Mouse (Mus musculus): ENCODE data around the gene Gap43. TPM values are rescaled to one million over a fixed set of nuclear protein-coding genes. Genes with fewer than 3 reads are reported as not detected.
"Not testable (repeated sequence)": the region's sequence is repeated elsewhere in the genome, so short reads cannot be mapped to it uniquely, and the experiment has no call there.

The Gap43 gene
- 10 to 100 TPM; 17.3 to 42.6 TPM for total RNA-seq (2021)
- long read RNA-seq, experiment 1, transcript Gap43-201 (3 exons, 1,420 nt): major isoform, 29 of 32 reads
- long read RNA-seq, experiment 1, partial matches to known transcripts: 1 of 32 reads
- long read RNA-seq, experiment 1, other reads (novel, unspliced or antisense): 2 of 32 reads
- long read RNA-seq, experiment 2, transcript Gap43-201 (3 exons, 1,420 nt): major isoform, 35 of 36 reads
- long read RNA-seq, experiment 2, partial matches to known transcripts: 1 of 36 reads
- long read RNA-seq, experiment 2, other reads (novel, unspliced or antisense): 0 of 36 reads

DNA sequence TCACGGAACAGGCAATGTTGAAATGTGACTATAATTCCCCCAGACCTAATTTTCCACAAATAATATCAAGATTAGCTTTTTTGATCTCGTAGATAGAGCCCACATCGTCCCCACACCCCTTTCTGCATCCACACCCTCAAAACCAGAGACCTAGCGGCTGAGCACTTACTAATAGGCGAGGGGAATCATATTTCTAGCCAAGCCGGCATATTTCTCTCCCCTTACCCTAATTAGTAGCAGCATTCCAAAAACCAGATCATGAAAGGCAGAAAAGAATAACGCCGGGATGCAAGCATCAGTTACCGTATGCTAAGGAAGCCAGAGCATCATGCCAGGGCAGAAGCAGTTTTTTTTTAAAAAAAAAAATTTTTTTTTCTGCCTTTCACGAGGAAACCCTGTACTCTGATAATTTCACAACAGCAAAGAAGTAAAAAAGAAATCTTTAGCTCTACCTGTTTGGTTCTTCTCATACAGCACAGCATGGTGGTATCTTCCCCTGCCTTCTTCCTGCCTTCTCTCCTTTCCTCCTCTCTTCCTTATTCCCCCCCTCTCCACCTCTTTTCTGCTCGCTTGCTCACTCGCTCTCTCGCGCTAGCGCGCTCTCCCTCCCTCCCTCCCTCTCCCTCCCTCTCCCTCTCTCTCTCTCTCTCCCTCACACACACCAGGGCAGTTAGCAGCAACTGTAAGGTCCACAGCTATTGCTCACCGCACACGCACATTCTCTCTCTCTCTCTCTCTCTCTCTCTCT, at the start of gene Gap43:
Gap43 (minus strand) TSS at position 631 of the 748 bp plus-strand sequence.
- no peak for DNase-seq

DNA sequence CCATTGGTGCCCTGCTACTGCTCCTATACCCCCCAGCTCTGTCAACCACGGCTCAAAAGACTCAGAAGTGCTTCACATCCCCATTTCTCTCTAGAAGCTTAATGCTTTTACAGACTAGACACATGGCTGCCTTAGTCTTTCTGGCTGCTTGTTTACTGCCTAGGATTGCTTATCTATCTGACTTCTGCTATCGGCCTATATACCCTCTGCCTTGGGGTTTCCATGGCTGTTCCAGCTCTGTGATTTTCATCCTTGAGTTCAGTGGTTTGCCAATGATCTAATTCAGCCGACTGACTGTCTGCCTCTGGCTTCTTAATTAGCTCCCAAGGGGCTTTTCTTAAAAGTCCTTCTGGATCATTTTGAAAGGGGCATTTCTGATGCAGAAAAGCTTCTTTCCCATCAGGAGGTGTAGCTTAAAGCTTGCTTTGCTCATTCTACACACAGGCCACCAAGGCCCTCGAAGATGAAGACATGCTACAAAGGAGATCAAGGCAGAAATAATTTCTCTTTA, 40.9 kb upstream of the Gap43 start:
- no peak for DNase-seq

DNA sequence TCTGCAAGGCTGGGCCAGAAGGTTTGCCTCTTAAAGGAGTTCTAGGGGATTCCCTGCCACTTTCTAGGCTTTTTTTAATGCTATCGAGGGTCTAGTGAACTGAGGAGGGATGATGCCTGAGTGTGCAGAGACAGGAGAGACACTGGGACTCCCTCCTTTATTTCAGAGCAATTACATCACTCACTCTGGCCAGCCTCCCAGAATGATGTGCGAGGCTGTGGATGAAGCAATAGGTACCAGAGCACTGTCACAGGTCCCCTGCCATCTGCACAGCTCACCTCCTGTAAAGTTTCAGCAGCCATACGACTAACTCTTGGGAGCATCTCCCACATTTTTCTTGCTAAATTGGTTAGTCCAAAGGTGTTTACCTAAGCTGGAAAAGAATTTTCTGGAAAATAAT, 40.2 kb upstream of the Gap43 start:
- peak; percentile 5 for DNase-seq

DNA sequence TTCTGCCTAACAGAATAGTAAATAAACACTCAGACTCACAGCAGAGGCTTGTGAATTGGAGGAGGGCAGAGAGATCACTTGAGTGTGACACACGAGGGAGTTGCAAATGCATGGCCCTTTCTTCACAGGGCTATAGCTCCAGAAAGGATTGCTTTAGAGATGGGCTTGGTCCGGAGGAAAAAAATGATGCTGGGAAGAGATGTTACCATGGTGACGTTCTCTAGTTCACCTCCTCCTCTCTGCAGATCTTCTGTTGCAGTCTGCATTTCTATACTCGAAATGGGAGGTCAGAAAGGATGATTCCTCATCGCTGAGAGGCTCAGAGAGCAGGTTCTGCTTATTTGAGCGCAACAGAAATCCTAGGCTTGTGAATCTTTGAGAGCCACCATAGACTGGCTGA, 29.7 kb upstream of the Gap43 start:
- no peak for DNase-seq

DNA sequence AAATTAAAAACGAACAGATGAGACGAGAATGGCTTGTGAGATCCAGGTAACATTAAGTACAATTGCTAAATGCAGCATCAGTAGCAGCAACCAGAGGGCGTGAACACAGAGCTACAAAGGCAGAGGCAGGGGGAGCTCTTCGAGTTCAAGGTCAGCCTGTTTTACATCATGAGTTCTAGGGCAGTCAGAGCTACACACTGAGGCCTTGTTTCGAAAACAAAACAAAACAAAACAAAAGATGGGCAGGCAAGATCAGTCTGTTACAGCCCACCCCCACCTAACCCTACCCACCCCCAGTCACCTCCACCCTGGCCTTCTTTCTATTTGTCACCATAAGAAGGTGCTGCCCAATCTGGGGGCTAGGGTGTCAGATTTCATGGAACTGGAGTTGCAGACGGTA, 28.9 kb upstream of the Gap43 start:
- DNase-seq: no peak

DNA sequence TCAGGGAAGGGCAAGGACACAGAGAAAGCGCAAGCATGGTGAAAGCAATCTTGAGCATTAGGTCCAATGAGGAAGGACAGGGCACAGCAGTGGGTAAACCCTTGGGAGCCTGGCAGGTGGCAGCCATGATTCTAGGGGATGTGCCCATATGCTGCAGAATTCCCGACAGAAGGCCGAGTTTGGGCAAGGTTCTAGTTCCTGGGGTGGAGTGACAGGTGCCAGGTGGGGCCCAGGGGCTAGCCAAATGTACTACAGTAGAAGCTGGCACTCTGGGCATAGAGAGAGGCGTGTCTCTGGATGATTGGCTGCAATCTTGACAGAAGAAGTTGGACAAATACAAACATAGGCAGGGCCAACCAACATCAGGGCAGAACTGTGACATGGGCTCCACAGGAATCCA, 19.6 kb upstream of the Gap43 start:
- DNase-seq: no peak

DNA sequence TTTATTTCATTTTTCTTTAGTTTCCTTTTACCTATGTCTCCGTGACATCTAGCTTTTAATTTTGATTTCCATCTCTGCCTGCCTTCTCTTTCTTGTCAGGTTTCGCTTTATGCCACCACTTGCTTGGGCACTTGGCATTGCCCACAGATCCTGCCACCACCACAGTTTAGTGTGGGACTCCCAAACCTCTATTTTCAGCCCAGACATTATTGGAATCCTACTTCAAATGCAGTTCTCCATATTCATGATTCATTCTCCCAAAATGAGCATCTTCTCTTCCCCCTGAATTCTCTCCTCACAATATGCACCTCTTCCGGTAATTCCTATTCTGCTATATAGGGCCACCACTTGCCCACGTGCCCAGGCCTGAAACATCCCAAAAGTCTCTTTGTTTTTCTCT, 17.6 kb upstream of the Gap43 start:
- no peak for DNase-seq

DNA sequence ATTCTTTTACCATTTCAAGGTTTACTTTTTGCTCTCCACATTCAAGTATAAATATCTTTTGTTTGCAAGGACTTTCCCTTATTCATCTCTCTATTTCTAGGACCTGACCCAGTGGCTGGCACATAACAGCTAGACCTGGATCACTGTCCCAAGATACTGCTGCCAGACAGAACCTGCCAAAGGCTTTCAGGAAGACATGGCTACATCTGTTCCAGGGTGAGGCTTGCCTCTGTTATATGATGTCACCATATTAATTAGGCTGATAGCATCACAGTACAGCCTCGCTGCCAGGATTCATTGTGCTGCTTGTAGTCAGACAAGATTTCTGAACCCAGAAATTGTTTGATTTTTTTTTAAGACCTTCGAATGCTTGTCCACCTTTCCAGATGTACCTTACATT, 9.6 kb upstream of the Gap43 start:
- DNase-seq: peak; percentile 6

DNA sequence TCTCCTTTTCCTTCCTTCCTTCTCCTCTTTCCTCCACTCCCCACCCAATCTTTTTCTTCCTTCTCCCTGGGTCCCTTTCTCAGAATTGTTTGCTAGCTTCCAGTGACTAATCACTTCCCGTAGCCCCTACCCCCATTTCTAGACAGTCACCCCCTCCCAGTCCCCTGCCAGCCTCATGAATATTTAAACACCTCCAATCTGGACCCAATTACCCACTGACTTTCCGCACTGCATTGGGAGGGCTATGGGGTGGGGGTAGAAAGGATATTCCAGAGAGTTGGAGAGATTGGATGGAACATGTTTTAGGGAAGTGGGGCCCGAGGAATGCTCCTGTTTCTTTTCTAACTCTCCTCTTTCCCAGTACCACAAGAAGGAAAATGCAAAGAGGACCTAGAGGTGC, 414 bp upstream of the Gap43 start:
- not testable (repeated sequence) for DNase-seq

DNA sequence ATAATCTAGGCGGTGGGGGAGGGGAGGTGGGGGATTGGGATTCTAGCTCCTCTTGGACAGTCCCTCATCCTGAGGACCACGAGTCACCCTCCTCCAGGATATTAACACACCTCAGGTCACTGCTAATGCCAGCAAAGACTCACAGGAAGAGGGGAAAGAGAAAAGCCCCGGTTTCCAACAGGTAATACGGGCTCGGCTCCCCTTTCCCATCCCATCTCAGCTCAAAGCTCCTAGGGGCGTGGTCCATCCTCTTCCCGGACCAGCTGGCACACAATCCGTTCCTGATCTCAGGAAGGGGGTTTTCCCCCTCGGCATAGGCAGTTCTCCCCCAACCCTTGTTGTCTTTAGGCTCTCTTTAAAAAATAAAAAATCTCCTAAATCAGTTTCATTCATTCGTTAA, 939 bp downstream of the Gap43 start:
- no peak for DNase-seq

DNA sequence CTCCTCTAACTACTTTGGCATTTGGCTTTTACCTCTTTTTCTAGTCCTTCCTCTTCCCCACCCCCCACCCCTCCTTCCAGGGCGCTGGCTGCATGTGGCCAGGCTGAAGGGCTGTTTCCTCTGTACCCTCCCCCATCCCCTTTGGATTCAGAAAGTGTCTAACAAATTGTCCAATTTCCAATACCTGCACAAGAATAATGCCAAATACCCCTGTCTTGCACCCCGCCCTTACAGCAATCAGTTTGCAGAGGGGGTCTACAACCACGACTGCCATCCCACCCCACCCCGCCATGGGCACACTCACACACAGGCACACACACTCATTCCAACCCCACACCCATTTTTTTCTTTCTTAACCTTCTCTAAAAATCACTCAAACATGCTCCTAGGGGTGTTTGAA, 1.5 kb downstream of the Gap43 start:
- DNase-seq: no peak

DNA sequence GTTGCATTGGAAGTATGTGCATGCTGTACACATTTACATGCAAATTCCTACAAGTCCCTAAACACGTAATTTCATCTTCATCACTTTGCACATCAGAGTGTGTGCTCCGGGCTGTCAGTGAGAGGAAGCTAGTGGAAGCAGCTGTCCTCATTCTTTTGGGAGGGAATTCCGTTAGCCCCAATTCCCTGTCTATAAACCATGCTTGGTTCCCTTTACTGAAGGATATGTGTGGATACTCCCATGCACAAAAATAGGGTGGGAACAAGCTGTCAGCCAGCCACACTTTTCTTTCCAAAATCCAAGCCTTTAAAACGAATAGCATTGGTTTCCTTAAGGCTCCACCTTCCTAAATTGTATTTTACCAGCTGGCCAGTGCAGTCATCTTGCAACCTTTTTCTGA, 2.1 kb downstream of the Gap43 start:
- no peak for DNase-seq

DNA sequence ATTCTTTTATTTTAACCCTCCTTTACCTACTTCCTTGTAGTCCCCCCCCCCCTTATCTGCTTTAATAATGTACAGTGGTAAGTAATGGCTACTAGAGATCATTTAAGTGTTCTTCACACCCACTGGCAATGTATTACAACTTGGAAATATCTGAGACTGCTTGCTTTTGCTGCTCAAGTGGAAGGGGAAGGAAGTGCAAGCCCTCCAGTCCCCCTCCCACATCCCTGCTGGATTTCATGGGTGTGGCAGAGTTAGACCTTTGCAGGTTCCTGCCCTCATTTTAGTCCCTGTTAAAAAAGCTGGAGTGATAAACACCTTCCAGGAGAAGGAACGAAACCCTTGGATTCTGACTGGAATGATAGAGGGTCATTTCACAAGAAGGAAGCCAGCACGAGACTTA, 2.8 kb downstream of the Gap43 start:
- no peak for DNase-seq

DNA sequence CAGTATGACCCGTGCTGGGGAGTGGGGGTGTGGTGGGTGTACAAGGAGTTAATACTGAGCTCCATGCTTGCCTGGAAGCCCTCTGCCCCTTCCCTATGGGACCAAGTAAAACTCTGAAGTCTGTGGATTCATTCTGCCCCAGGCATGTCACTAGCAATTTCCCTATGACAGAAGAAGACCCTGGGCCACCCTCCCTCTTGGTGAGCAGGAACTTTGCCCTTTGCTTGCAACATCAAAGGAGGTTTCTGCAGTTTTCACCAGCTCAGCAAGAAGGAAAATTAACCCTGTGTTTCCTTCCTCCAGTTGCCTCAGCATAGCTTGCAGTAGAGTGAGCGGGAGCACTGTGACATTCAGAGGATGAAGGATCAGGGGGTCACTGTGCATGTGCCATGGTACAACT, 3.8 kb downstream of the Gap43 start:
- no peak for DNase-seq

DNA sequence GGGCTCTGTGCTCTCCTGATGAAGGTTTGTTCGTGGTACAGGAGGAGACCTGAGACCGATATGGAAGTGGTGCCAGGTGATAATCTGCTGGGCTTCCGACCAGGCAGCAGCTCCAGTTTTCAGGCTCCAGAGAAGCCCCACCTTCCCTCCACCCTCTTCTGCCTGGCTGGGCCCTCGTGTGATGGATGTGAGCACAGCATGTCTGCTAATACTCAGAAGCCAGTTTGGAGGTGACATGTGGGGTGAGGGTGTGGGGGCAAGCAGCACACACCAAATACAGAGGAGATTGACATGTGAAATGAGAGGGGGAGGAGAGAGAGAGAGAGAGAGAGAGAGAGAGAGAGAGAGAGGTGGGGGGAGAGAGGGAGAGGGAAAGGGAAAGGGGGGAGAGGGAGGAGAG, 8.1 kb downstream of the Gap43 start:
- no peak for DNase-seq

DNA sequence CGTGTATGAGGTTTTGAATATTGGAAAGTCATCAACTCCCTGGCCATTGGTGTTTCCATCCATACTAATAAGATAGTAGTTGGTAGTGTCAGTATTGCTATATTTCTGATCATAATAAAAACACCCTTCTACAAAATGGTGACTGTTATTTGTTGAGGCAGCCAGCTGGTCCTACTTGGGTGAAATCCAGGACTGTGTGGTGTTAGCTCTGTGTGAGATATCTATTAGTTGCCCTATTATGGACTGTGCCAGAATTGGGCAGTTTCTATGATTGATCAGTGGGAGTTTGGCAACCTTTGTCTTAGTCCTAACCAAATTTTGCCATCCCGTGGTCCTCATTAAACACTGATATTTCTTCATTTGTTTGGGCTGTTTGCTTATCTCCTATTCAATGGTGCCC, 14.3 kb downstream of the Gap43 start:
- no peak for DNase-seq

DNA sequence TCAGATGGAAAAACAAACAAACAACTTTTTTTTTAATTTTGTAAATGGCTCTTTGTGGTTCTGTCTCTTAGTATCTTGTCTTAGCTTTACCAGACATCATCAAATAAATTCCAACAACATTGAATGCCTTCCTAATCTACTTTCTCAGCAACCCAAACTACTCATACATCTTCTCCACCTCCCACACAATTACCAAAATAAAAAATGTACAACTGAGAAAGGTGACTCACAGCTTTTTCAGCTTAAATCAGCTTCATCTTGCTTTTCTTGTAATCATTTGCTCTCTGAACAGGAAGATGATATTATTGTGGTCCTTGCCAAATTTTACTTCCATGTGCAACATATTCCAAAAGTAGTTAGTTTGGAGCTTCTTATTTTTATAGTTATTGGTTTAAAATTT, 14.9 kb downstream of the Gap43 start:
- no peak for DNase-seq

DNA sequence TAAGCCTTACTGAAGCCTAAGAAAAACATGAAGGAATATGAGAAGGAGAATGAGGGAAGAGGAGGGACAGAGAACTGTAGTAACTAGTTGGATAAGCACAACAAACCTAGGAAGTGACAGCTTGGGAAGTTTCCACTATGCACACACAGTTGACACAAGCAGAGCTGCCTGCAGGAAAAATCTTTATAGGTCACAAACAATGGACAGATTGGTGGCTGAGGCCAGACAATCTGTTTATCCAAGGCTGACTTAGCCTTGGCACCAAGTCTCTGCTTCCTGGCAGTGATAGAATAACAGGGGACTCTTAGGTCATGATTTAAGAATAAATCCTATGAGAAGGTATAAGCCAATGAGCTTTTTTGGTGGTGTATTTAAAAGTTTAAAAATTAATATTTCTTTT, 20.6 kb downstream of the Gap43 start:
- peak; percentile 45 for DNase-seq

DNA sequence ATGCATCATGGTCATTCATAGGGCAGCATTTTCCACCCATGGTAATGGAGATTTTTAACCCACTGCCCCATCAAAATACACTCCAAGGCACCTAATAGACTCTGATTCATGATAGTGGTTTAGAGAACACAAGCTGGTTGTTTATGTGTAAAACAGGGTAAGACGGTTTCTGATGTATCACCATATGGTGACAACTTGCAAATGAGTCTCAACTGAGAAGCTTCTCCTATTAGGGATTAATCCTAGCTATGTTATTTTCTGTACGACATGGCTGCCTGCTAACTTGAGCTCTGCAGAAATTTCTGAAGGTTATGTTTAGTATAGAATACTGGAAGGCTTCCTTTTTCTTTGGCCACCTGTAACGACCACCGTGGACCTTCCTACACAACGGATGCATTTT, 21.1 kb downstream of the Gap43 start:
- DNase-seq: no peak

DNA sequence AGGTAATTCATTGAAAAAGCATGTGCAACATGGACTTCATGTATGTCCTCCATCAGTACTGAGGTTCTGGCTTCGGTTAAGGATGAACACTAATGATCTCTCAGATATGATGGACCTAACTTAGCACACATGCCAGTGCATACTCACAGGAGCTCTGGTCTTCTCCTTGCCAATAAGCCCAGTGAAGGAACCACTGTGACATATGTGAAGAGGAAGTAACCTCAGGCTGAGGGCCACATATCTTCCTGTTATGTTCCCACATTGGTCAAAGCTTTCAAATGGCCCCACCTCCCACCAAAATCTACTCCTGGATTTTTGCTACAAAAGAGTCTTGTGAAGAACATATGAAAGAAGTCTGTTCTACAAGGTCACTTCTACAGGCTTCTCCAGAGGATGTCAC, 28.3 kb downstream of the Gap43 start:
- DNase-seq: no peak

DNA sequence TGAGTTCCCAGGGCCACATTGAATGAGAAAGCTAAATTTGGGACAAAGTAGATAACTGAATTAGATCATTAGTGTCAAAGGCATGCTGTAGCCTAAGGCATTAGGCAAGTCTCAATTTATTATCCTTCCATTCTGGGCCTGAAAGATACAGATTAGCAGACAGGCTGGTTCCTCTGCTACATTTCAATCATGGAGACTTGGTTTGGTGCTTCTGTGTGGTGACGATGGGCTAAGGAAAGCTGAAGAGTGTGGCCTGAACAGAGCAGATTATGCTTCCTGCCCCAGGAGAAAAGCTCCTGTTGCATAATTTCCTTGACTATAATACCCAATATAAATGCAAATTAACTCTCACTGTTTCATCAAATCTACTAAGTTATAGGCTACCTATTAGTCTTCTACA, 31.7 kb downstream of the Gap43 start:
- no peak for DNase-seq

DNA sequence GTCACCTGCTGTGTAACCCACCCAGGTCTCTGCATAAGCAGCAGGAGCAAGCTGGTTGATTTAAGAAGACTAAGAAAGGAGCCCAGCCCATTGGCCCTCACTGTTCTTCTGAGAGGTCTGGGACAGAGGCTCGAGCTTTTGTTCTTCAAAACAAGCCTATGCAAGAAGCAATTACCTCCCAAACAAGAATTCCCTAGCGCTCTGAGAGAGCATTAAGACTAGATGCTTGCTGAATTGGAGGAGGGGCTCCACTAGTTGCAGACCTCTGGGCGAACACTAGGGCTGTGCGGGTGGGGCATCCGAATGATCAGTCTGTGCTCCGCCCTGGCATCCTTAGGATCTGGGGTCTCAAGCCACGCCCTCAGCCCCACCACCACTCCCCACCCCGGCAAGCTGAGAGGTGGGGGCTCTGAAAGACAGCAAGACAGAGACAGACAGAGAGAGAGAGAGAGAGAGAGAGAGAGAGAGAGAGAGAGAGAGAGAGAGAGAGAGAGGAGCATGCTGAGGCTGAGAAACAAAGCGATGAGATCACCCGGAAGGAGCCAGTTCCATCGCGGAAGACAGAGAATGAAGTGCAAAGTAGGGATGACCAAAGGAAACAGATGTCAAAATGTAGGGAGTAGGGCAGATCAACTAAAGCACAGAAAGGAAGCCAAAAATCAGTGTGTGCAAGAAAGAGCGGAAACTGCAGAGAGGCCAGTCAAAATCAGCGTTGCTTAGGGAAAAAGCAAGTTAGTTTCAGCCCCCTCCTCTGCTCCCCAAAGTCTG, 34.3 kb downstream of the Gap43 start:
- peak; percentile 13 for DNase-seq

DNA sequence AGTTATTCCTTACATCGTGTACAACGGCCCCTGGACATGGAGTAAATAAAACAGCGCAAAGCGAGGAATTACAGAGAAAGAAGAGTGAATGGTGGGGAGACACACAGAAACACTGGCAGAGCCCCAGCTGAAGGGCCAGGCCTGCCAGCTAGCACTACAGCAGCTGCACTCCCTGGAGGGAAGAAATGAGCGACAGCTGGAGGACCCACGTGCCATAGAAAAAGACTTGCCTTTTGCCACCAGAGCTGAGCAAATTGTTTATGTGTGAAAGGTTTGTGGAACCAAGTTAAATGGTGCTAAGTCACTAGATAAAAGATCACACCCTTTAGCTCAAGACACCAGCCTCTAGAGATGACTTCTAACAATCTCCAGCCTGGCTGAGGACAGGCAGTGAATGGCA, 37.0 kb downstream of the Gap43 start:
- DNase-seq: peak; percentile 70

Measured in adrenal gland, postnatal 10 days (tissue).